Mouse (Mus musculus) spleen, adult 2 months (tissue): ENCODE measurements around the gene Cdc34b.

Experiments
- CTCF ChIP-seq: fragments of 200-500 bp; IDR thresholded peaks from 2 replicates; pipeline ENCODE4 v1.5.1; 2011; ENCODE audit warnings: mild to moderate bottlenecking, inconsistent platforms; ENCODE audit not compliant: insufficient read depth, insufficient read length, insufficient replicate concordance; ENCODE audit errors: extremely low read depth
- POLR2A ChIP-seq: fragments of 200-500 bp; IDR thresholded peaks from 2 replicates; pipeline ENCODE4 v1.6.1; 2011; ENCODE audit warnings: low read depth, low read length, inconsistent platforms

GRCm38 (mm10) chr11:94704020-94704419 is 37.6 kb upstream of the Cdc34b start:
- TF ChIP-seq POLR2A (no peak), CTCF (no peak)
